Mouse (Mus musculus) erythroblast, embryonic 14.5 days (primary cell): ENCODE data around the gene Stpg3. TPM values are rescaled to one million over a fixed set of nuclear protein-coding genes. Genes with fewer than 3 reads are reported as not detected.
"Not testable (repeated sequence)": the region's sequence is repeated elsewhere in the genome, so short reads cannot be mapped to it uniquely, and the experiment has no call there.

Source experiments
- H3K27me3 ChIP-seq: 2 replicates; pipeline ENCODE4 v1.6.1; 2012; ENCODE audit warnings: inconsistent platforms; ENCODE audit not compliant: control insufficient read depth
- H3K36me3 ChIP-seq: 2 replicates; pipeline ENCODE4 v1.6.1; 2012; ENCODE audit warnings: mild to moderate bottlenecking, inconsistent platforms; ENCODE audit not compliant: control insufficient read depth
- H3K4me1 ChIP-seq: 2 replicates; pipeline ENCODE4 v1.6.1; 2012; ENCODE audit warnings: inconsistent platforms; ENCODE audit not compliant: control insufficient read depth
- H3K4me3 ChIP-seq: replicated peaks from 2 replicates; pipeline ENCODE3; 2012; ENCODE audit warnings: moderate library complexity, mild to moderate bottlenecking, inconsistent platforms
- H3K9me3 ChIP-seq: 2 replicates; pipeline ENCODE4 v1.6.1; 2012; ENCODE audit warnings: low read length, inconsistent platforms, mixed read lengths; ENCODE audit not compliant: control insufficient read depth
- GATA1 ChIP-seq: IDR thresholded peaks from 2 replicates; pipeline ENCODE4 v1.6.1; 2012; ENCODE audit warnings: low read length, inconsistent platforms, mixed read lengths
- TAL1 ChIP-seq: IDR thresholded peaks from 3 replicates; pipeline ENCODE4 v1.6.1; 2012; ENCODE audit warnings: low read length, inconsistent platforms, mixed read lengths
- polyA plus RNA-seq: library from polyadenylated mRNA; stranded (reverse); fragments of >175 nt; gene quantifications from 2 replicates; pipeline ENCODE4 v1.2.3, GENCODE M21; 2012

Gene Stpg3
- 0.03 TPM in 1 of 2 replicates, not detected in the other for polyA plus RNA-seq

DNA sequence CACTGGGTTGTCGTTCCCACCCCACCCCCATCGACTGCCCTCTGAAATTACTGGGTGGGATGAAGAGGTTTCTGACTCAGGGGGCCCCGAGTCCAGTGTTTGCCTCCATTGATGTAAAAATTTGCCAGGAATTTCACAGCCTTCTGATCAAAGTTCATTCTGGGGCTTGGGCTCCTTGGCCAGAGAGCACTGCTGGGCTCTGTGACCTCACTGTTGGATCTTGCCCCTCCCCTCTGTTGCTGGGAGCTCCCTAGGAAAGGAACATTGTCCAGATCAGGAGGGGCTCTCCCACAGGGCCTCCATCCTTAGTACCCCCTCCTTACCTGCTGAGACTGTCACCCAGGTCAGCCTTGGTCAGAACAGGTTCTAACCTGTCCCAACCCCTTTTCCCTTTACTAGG is at the start of gene Stpg3:
Gene Stpg3 (minus strand): TSS at position 194 of the 400 bp plus-strand sequence.
- H3K9me3 ChIP-seq, result no peaks in the 10 kb centered on the region
- H3K36me3 ChIP-seq, result peaks cover 8% of the 10 kb centered on the region
- H3K4me1 ChIP-seq, result peaks cover 29% of the 10 kb centered on the region
- peaks cover 5% of the 10 kb centered on the region for H3K27me3 ChIP-seq
- no peak within 1 kb of the TSS for H3K4me3 ChIP-seq
- TF ChIP-seq TAL1 (no peak), GATA1 (no peak)

DNA sequence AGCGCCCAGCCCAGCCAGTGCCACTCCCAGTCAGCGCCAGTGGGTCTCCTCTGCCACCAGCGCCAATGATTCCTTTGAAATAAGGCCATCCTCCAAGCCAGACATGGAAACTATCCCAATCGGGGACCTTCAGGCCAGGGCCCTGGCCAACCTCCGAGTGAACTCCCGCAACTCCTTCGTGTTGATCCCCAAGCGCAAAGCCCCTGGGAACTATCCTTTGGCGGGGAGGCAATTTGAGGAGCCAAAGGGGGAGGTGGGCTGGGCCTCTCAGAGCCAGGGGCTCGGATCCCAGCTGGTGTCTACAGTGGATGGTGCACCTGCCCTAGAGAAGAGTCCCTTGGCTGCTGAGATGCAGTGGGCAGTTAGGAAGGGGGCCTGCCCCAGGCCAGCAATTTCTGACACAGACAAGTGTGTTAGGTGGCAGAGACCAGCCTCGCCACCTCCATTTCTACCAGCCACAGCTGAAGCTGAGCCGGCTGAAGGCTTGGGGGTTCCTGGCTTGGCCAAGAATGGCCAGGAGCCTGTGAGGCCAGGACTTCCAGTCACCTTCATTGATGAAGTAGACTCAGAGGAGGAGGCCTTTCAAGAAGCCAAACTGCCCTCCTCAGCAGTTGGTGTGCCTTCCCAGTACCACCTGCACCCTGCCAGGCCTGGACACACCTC is 49.3 kb upstream of the Stpg3 start:
- TF ChIP-seq GATA1, result no peak
- H3K27me3 ChIP-seq, result no peaks in the 10 kb centered on the region
- H3K4me1 ChIP-seq, result peaks cover 73% of the 10 kb centered on the region
- peak overlapping the region; percentile 90 for H3K4me3 ChIP-seq
- H3K36me3 ChIP-seq, result peaks cover 21% of the 10 kb centered on the region
- no peaks in the 10 kb centered on the region for H3K9me3 ChIP-seq

DNA sequence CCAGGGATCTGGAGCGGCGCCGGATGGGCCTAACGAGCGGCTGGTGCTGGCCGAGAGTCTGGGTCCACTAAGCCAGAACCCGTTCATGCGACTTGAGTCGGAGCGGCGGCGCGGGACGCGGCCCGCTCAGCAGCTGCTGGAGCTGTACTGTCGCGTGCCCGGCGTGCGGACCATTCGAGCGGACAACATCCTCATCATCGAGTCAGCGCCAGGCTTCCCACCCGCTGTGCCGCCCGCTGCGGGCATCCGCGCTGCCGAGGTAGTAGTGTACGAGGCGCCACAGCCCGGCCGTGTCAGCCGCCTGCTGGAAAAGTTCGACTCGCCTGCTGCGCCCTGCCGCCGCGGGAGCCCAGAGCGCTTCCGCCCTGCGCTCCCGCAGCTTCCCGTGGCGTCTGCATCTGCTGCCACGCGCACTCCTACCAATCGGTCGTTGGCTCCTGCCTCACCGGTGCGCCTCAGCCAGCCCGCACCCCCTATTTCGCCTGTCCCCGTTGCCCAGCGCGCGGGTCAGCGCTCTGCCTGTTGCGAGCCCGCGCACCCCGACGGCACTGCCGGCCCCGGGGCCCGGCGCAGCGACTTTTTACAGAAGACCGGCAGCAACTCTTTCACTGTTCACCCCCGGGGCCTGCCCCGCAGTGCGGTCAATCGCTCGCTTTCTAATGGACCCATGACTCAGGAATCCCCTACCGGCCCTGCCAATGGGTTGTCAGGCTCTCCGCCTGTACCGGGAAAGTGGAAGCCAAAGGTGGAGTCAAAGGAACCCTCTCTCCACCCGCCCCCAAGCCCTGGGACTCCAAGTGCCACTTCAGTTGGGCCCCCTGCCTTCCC is 48.6 kb upstream of the Stpg3 start:
- TF ChIP-seq TAL1, result no peak
- no peak for TF ChIP-seq GATA1
- H3K27me3 ChIP-seq, result no peaks in the 10 kb centered on the region
- H3K4me1 ChIP-seq, result peaks cover 68% of the 10 kb centered on the region
- no peaks in the 10 kb centered on the region for H3K9me3 ChIP-seq
- H3K4me3 ChIP-seq, result peak overlapping the region; percentile 90
- peaks cover 13% of the 10 kb centered on the region for H3K36me3 ChIP-seq

DNA sequence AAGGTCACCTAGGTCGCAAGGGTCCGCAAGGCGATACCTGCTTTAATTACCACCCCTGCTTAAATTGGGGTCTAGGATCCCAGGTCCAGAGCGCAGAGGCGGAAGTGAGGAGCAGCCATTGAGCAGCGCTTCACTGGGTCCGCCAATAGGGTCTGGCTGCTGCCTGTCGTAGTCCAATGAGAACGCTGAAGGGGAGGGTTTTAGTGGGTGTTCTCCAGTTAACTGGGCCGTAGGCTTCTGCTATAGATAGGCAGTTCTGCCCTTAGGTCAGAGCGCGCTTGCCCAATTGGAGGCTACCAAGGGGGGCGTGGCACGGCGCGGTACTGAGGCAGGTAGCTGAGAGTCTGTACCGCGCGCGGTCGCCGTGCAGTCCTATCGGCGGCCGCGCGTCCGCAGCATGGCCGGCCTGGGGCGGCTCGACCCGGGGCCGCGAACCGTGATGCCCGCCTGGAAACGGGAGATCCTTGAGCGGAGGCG is 47.9 kb upstream of the Stpg3 start, which contains the start of gene Tprn:
Gene Tprn (plus strand): TSS at position 328 of the 477 bp plus-strand sequence.
- H3K9me3 ChIP-seq, result no peaks in the 10 kb centered on the region
- no peaks in the 10 kb centered on the region for H3K27me3 ChIP-seq
- H3K36me3 ChIP-seq, result peaks cover 7% of the 10 kb centered on the region
- H3K4me1 ChIP-seq, result peaks cover 61% of the 10 kb centered on the region
- TF ChIP-seq TAL1 (no peak), GATA1 (0 out of 2 replicates have a peak, but pooled peaks have one; percentile 5)
- H3K4me3 ChIP-seq, result peak within 1 kb of the TSS; percentile 90

- no peaks in the 10 kb centered on the region for H3K27me3 ChIP-seq
- peak overlapping the region; percentile 90 for H3K4me3 ChIP-seq
- H3K36me3 ChIP-seq, result peaks cover 2% of the 10 kb centered on the region
- H3K4me1 ChIP-seq, result peaks cover 60% of the 10 kb centered on the region
- TF ChIP-seq TAL1, result no peak
- H3K9me3 ChIP-seq, result no peaks in the 10 kb centered on the region
Observed at GRCm38 (mm10) chr2:25261870-25262269, 47.4 kb upstream of the Stpg3 start.

DNA sequence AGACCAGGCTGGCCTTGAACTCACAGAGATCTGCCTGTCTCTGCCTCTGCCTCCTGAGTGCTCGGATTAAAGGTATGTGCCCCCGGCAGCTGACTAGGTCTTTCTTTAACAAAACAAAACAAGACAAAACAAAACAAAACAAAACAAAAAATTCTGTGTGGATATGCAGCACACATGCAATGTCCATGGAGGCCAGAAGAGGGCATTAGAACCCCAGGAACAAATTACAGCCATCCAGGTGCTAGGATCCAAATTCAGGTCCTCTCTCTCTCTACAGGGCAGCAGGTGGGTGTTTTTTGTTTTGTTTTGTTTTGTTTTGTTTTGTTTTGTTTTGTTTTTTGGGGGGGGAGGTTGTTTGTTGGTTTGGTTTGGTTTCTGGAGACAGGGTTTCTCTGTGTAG is 44.5 kb upstream of the Stpg3 start:
- Histone ChIP-seq H3K4me3 (no peak overlapping the region), H3K36me3 (no peaks in the 10 kb centered on the region), H3K9me3 (no peaks in the 10 kb centered on the region), H3K4me1 (peaks cover 53% of the 10 kb centered on the region), H3K27me3 (no peaks in the 10 kb centered on the region)
- TF ChIP-seq GATA1 (no peak), TAL1 (no peak)

- H3K27me3 ChIP-seq, H3K4me3 ChIP-seq, H3K9me3 ChIP-seq: not testable (repeated sequence)
- H3K4me1 ChIP-seq, result peaks cover 43% of the 10 kb centered on the region
- peaks cover 14% of the 10 kb centered on the region for H3K36me3 ChIP-seq
Observed at GRCm38 (mm10) chr2:25257250-25257649, 42.8 kb upstream of the Stpg3 start.

- H3K4me3 ChIP-seq, result peak overlapping the region; percentile 85
- not testable (repeated sequence) for H3K9me3 ChIP-seq, H3K27me3 ChIP-seq
- peaks cover 21% of the 10 kb centered on the region for H3K36me3 ChIP-seq
- H3K4me1 ChIP-seq, result peaks cover 36% of the 10 kb centered on the region
Observed at GRCm38 (mm10) chr2:25256443-25257109, 42.1 kb upstream of the Stpg3 start.

DNA sequence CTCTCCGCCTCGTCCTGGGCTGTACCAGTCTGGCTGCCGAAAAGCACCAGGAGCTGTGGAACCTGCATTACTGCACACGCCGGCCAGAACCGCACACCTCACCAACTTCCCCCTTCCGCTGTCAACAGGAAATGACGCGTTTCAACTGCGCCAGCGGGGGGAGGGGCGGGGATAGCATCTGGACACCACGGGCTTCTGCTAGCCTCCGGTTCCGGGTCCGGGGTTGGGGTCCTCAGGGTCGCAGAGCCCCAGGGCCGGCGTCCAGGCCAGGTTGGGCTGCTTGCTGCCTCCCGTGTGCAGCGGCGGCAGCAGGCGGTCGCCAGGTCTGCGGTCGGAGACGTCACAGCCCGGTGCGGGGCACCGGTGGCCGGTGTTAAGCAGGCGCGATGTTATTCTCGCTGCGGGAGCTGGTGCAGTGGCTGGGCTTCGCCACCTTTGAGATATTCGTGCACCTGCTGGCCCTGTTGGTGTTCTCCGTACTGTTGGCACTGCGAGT is 40.9 kb upstream of the Stpg3 start, which contains the start of gene Tmem203:
Gene Tmem203 (plus strand): TSS at position 156 of the 496 bp plus-strand sequence.
- no peaks in the 10 kb centered on the region for H3K9me3 ChIP-seq
- TF ChIP-seq TAL1 (no peak), GATA1 (no peak)
- no peaks in the 10 kb centered on the region for H3K27me3 ChIP-seq
- peaks cover 32% of the 10 kb centered on the region for H3K4me1 ChIP-seq
- H3K36me3 ChIP-seq, result peaks cover 33% of the 10 kb centered on the region
- peak within 1 kb of the TSS; percentile 85 for H3K4me3 ChIP-seq
